Mouse (Mus musculus): ENCODE measurements around the gene Mbtd1. TPM values are rescaled to one million over a fixed set of nuclear protein-coding genes. Genes with fewer than 3 reads are reported as not detected.

Gene Mbtd1
- polyA plus RNA-seq, 1 experiment from 2014 or later: 50.2 TPM

GRCm38 (mm10) chr11:93954738-93955255, 69.1 kb downstream of the Mbtd1 start:
- no peak for ATAC-seq (ENCODE audit: low FRiP score, low read depth)
- no peaks in the 10 kb centered on the region for H3K9me3 ChIP-seq
- peak overlapping the region; percentile 69 for H3K4me3 ChIP-seq
- H3K36me3 ChIP-seq: peaks cover 61% of the 10 kb centered on the region
- no peaks in the 10 kb centered on the region for H3K27me3 ChIP-seq
- peak overlapping the region; percentile 67 for H3K9ac ChIP-seq (replicated peaks)
- peaks cover 25% of the 10 kb centered on the region for H3K4me1 ChIP-seq
- 48% methylated on average over 13 of the region's 13 CpGs for WGBS
- H3K4me2 ChIP-seq (replicated peaks): peak overlapping the region; percentile 93
- H3K27ac ChIP-seq (replicated peaks): peak overlapping the region; percentile 88

- Histone ChIP-seq H3K4me2 (replicated peaks) (peak overlapping the region; percentile 93), H3K9me3 (no peaks in the 10 kb centered on the region), H3K36me3 (peaks cover 59% of the 10 kb centered on the region), H3K27ac (replicated peaks) (peak overlapping the region; percentile 88), H3K4me1 (peaks cover 25% of the 10 kb centered on the region), H3K27me3 (no peaks in the 10 kb centered on the region), H3K4me3 (peak overlapping the region; percentile 69), H3K9ac (replicated peaks) (peak overlapping the region; percentile 67)
- WGBS: under 1% methylated on average over 67 of the region's 67 CpGs
- peak; percentile 99 for ATAC-seq (ENCODE audit: low FRiP score, low read depth)
These were observed 69.9 kb downstream of the Mbtd1 start for GRCm38 (mm10) chr11:93955256-93956150.

GRCm38 (mm10) chr11:93956159-93956558, 70.5 kb downstream of the Mbtd1 start, which contains the start of gene Nme2:
Nme2 (minus strand) TSS chr11:93956259.
- H3K9ac ChIP-seq (replicated peaks): peak within 1 kb of the TSS; percentile 67
- H3K27me3 ChIP-seq: no peaks in the 10 kb centered on the region
- peak within 1 kb of the TSS; percentile 88 for H3K27ac ChIP-seq (replicated peaks)
- H3K9me3 ChIP-seq: no peaks in the 10 kb centered on the region
- H3K36me3 ChIP-seq: peaks cover 60% of the 10 kb centered on the region
- H3K4me1 ChIP-seq: peaks cover 25% of the 10 kb centered on the region
- peak within 1 kb of the TSS; percentile 93 for H3K4me2 ChIP-seq (replicated peaks)
- H3K4me3 ChIP-seq: peak within 1 kb of the TSS; percentile 69
- 3% methylated on average over 6 of the region's 6 CpGs for WGBS
- ATAC-seq (ENCODE audit: low FRiP score, low read depth): no peak; the same call in none of the 2 replicates

DNA sequence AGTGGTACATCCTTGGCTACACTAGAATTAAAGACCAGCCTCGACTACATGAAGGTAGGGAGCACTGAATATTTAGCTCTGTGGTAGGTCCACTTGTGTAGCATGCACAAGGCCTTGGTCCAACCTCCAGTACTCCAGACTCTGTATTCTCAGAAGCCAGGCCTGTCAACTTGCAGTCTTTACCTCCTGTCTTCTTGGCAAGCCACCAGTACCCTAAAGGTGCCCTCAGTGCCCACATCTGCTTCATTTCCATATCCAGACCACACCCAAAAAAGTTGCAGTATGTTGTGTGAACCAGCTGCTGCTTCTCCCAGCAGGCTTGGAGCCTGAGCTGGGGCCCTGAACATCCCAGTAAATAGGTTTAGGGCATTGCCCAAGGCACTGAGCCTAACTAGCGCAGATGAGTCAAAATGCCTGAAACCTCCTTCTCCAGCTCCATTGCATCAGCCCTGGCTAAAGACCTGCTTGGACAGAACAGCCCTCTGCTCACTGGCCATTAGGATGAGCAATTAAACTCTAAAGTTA, 71.4 kb downstream of the Mbtd1 start:
- Histone ChIP-seq H3K9ac (replicated peaks) (no peak overlapping the region), H3K4me3 (no peak overlapping the region), H3K27me3 (no peaks in the 10 kb centered on the region), H3K9me3 (no peaks in the 10 kb centered on the region), H3K4me1 (peaks cover 23% of the 10 kb centered on the region), H3K4me2 (replicated peaks) (no peak overlapping the region), H3K27ac (replicated peaks) (no peak overlapping the region), H3K36me3 (peaks cover 59% of the 10 kb centered on the region)
- WGBS: 75% methylated on average over 2 of the region's 2 CpGs
- no peak for ATAC-seq (ENCODE audit: low FRiP score, low read depth)

DNA sequence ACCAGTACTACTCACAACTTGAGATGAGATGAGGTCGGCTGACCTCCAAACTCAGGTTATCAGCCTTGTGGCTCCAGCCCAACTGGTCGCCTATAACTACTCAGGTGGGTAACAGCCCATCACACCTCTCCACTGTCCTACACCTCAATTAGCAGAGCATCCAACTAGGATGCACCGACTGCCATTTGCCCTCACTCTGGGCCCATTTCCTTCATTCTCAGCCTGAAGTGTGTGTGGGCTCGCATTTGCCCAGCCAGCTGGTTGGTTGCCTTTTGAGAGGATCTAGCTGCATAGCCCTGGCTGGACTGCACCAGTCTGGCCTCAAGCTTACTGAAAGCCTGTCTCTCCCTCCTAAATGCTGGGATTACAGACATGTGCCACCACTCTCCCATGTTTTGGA, 72.1 kb downstream of the Mbtd1 start:
- WGBS: 88% methylated on average over 4 of the region's 4 CpGs
- H3K36me3 ChIP-seq: peaks cover 58% of the 10 kb centered on the region

DNA sequence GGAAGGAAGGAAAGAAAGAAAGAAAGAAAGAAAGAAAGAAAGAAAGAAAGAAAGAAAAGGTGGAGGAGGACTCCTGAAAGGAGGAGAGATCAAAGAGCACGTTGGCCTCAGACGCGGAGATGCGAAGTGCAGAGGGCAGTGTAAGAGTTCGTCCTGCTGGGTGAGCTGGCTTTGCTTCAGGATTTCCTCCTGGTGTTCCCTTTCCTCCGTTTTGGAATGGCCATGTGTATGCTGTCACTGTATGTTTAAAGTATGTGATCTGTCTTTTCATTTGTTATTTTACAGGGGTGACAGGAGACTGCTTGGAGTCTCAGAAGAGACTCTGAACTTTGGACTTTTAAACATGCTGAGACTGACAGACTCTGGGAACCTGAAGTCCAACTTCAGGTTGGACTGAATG, 75.8 kb downstream of the Mbtd1 start:
- Histone ChIP-seq H3K36me3 (peaks cover 79% of the 10 kb centered on the region), H3K4me2 (replicated peaks) (no peak overlapping the region)
- 96% methylated on average over 6 of the region's 6 CpGs for WGBS

More for the DNA sequence above, 72.1 kb downstream of the Mbtd1 start:
- no peak overlapping the region for H3K4me3 ChIP-seq
- ATAC-seq (ENCODE audit: low FRiP score, low read depth): no peak
- no peaks in the 10 kb centered on the region for H3K27me3 ChIP-seq
- no peak overlapping the region for H3K9ac ChIP-seq (replicated peaks)
- H3K4me2 ChIP-seq (replicated peaks): no peak overlapping the region
- H3K4me1 ChIP-seq: peaks cover 19% of the 10 kb centered on the region
- H3K9me3 ChIP-seq: no peaks in the 10 kb centered on the region
- H3K27ac ChIP-seq (replicated peaks): no peak overlapping the region

GRCm38 (mm10) chr11:93963013-93963412, 77.4 kb downstream of the Mbtd1 start:
- ATAC-seq (ENCODE audit: low FRiP score, low read depth): no peak
- 83% methylated on average over 4 of the region's 4 CpGs for WGBS
- peaks cover 73% of the 10 kb centered on the region for H3K36me3 ChIP-seq

More for the DNA sequence above, 75.8 kb downstream of the Mbtd1 start:
- no peak for ATAC-seq (ENCODE audit: low FRiP score, low read depth)
- Histone ChIP-seq H3K9ac (replicated peaks) (no peak overlapping the region), H3K27me3 (no peaks in the 10 kb centered on the region), H3K4me1 (peaks cover 3% of the 10 kb centered on the region), H3K4me3 (no peak overlapping the region), H3K9me3 (no peaks in the 10 kb centered on the region), H3K27ac (replicated peaks) (no peak overlapping the region)

DNA sequence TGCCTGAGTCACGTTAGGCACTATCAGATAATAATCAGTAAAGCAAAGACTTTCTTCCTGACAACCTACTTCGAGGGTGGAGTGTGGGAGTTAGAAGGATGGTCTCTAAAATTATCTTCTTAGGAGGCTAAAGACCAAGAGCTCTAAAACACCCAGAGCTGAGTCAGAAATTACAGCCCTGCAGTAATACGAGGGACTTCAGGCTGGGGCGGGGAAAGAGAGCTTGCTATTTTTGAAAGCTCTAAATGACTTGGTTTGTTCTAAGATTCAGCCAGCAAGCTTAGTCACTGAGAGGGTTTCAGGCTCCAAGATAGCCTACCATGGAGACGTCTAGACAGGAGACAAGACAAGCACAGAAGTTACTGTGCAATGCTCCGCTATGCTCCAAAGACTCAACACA, 79.7 kb downstream of the Mbtd1 start:
- Histone ChIP-seq H3K27ac (replicated peaks) (no peak overlapping the region), H3K9ac (replicated peaks) (no peak overlapping the region), H3K9me3 (no peaks in the 10 kb centered on the region), H3K4me1 (peaks cover 15% of the 10 kb centered on the region), H3K4me3 (no peak overlapping the region), H3K27me3 (no peaks in the 10 kb centered on the region), H3K4me2 (replicated peaks) (no peak overlapping the region), H3K36me3 (peaks cover 51% of the 10 kb centered on the region)
- 94% methylated on average over 6 of the region's 6 CpGs for WGBS
- no peak for ATAC-seq (ENCODE audit: low FRiP score, low read depth)

More at GRCm38 (mm10) chr11:93963013-93963412, 77.4 kb downstream of the Mbtd1 start:
- Histone ChIP-seq H3K4me2 (replicated peaks) (no peak overlapping the region), H3K9me3 (no peaks in the 10 kb centered on the region), H3K9ac (replicated peaks) (no peak overlapping the region), H3K4me3 (no peak overlapping the region), H3K4me1 (peaks cover 8% of the 10 kb centered on the region), H3K27me3 (no peaks in the 10 kb centered on the region), H3K27ac (replicated peaks) (no peak overlapping the region)

DNA sequence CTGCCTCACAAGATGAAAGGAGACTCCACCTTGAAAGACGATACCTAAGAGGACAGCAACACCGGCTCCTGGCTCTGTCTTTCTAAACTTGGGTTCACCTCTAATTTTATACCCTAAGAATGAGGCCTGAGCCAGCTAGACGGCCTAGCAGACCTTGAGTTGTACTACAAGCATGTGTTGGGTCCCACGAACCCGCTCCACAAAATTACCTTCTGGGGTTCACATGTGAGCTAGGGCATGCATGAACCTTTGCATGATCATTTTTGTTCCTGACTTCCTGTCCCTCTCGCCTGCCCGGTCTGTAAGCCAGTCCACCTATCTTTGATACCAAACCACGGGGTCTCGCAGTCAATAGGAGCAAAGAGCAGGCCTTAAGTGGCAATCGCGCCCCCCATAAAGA, 81.7 kb downstream of the Mbtd1 start:
- peak overlapping the region; percentile 72 for H3K27ac ChIP-seq (replicated peaks)
- no peak for ATAC-seq (ENCODE audit: low FRiP score, low read depth)

DNA sequence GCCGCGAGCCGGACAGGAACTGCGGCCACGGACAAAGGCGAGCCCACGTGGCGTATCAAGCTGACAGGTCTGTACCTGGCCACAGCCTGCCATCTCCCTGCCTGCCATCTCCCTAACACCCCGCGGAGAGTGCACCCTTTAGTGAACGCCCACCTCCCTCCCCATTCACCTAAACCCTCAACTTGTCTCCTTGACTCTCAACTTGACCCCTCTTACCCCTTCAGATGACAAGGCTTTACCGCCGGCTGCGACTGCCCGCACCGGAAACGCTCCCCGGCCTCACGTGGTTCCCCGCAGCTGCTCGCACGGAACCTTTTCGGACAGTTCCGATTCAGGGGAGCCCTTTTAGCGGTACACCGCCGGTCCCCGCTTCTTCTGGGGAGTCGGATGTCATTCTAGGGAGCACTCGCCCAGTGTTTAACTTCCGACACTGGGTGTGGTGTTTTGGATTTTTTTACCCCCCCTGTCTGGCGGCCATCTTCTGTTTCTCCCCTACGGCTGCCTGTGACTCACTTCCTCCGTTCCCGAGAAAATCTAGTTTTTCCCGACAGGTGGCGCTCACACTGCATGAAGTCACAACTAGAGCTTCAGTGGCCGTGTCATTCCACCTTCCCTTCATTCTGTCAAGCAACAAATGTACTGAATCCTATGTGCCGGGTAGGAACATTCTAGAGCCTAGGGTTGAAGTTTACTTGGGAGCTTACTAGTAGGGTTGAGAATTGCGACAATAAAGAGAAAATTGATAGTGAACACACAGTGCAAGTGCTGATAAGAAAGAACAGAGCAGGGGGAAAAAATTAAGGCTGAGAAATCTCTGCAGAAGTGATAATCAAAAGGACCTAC, 82.6 kb downstream of the Mbtd1 start, which contains the start of the genes Gm20390 and Nme1:
Gene Gm20390, minus strand, starts transcription at position 289 of the 843 bp plus-strand sequence.
Gene Nme1, minus strand, starts transcription at position 517 of the 843 bp plus-strand sequence.
- Histone ChIP-seq H3K9ac (replicated peaks) (peak within 1 kb of the TSS; percentile 69), H3K4me2 (replicated peaks) (peak within 1 kb of the TSS; percentile 84), H3K4me3 (peak within 1 kb of the TSS; percentile 70), H3K9me3 (no peaks in the 10 kb centered on the region), H3K4me1 (peaks cover 15% of the 10 kb centered on the region), H3K27ac (replicated peaks) (peak within 1 kb of the TSS; percentile 72), H3K36me3 (peaks cover 26% of the 10 kb centered on the region), H3K27me3 (no peaks in the 10 kb centered on the region)
- peak; percentile 96 for ATAC-seq (ENCODE audit: low FRiP score, low read depth)
- under 1% methylated on average over 40 of the region's 40 CpGs for WGBS

More for the DNA sequence above, 81.7 kb downstream of the Mbtd1 start:
- 7% methylated on average over 11 of the region's 11 CpGs for WGBS
- Histone ChIP-seq H3K27me3 (no peaks in the 10 kb centered on the region), H3K4me1 (peaks cover 15% of the 10 kb centered on the region), H3K4me3 (peak overlapping the region; percentile 70), H3K9me3 (no peaks in the 10 kb centered on the region), H3K9ac (replicated peaks) (peak overlapping the region; percentile 69), H3K36me3 (peaks cover 34% of the 10 kb centered on the region), H3K4me2 (replicated peaks) (peak overlapping the region; percentile 84)

DNA sequence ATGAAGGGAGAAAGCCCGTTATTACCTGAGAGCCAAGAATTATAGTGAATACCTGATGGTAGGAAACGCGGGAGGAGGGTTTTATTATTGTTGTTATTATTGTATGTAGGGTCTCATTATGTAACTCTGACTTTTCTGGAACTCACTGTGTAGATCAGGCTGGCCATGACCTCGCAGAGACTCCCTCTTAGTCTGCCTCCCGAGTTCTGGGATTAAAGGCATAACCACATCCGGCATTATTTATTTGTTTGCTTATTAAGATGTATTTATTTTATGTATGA, 83.1 kb downstream of the Mbtd1 start:
- Histone ChIP-seq H3K27ac (replicated peaks) (0 out of 2 replicates have a peak overlapping the region, but pooled peaks have one; percentile 72), H3K9ac (replicated peaks) (peak overlapping the region; percentile 69; the same call in 1 of the 2 replicates), H3K9me3 (no peaks in the 10 kb centered on the region), H3K4me3 (peak overlapping the region; percentile 70), H3K4me2 (replicated peaks) (peak overlapping the region; percentile 84), H3K27me3 (no peaks in the 10 kb centered on the region), H3K4me1 (peaks cover 15% of the 10 kb centered on the region), H3K36me3 (peaks cover 21% of the 10 kb centered on the region)
- 48% methylated on average over 6 of the region's 6 CpGs for WGBS
- ATAC-seq (ENCODE audit: low FRiP score, low read depth): peak; percentile 25; the same call in 1 of the 2 replicates
